Mouse (Mus musculus) lung, adult 18-20 months (tissue): ENCODE measurements around the gene Zfp507.
A peak's percentile ranks its signal among the peaks of the same experiment; 100 is the strongest.

Source experiments
- DNase-seq, 2 experiments: peaks; one replicate each; pipeline ENCODE4 v3.0.0; 2022; ENCODE audit warnings: mixed read lengths in 2 of 2

Zfp507 gene

GRCm38 (mm10) chr7:35774127-35774526 lies 28.7 kb downstream of the Zfp507 start:
- DNase-seq: no peak

- no peak for DNase-seq
These were observed 30.5 kb downstream of the Zfp507 start for GRCm38 (mm10) chr7:35772347-35772746.

GRCm38 (mm10) chr7:35771106-35771505 lies 31.7 kb downstream of the Zfp507 start:
- no peak for DNase-seq

GRCm38 (mm10) chr7:35770122-35770521 lies 32.7 kb downstream of the Zfp507 start:
- no peak for DNase-seq

- no peak for DNase-seq
These were observed 38.3 kb downstream of the Zfp507 start for GRCm38 (mm10) chr7:35764461-35764860.

- no peak for DNase-seq
These were observed 41.0 kb downstream of the Zfp507 start for GRCm38 (mm10) chr7:35761801-35762200.

GRCm38 (mm10) chr7:35759602-35760001 lies 43.2 kb downstream of the Zfp507 start:
- no peak for DNase-seq

GRCm38 (mm10) chr7:35756510-35757440 lies 46.0 kb downstream of the Zfp507 start:
- DNase-seq: no peak

GRCm38 (mm10) chr7:35754886-35755168 lies 48.0 kb downstream of the Zfp507 start:
- DNase-seq: no peak

GRCm38 (mm10) chr7:35754033-35754885 lies 48.5 kb downstream of the Zfp507 start, which contains the start of gene Dpy19l3:
TSS of gene Dpy19l3 (minus strand) at chr7:35754454.
- DNase-seq: peak; percentile 85 to 87

- peak in 1 of 2 experiments; percentile 19 for DNase-seq
These were observed 49.3 kb downstream of the Zfp507 start for GRCm38 (mm10) chr7:35753319-35754032.

GRCm38 (mm10) chr7:35750873-35751272 lies 51.9 kb downstream of the Zfp507 start:
- DNase-seq: no peak

- no peak for DNase-seq
These were observed 55.3 kb downstream of the Zfp507 start for GRCm38 (mm10) chr7:35747397-35747964.

GRCm38 (mm10) chr7:35746686-35747396 lies 56.0 kb downstream of the Zfp507 start:
- DNase-seq: no peak

GRCm38 (mm10) chr7:35745281-35745702 lies 57.5 kb downstream of the Zfp507 start:
- peak in 1 of 2 experiments; percentile 18 for DNase-seq

- no peak for DNase-seq
These were observed 58.0 kb downstream of the Zfp507 start for GRCm38 (mm10) chr7:35744771-35745170.

GRCm38 (mm10) chr7:35742310-35742709 lies 60.5 kb downstream of the Zfp507 start:
- no peak for DNase-seq

GRCm38 (mm10) chr7:35741858-35742257 lies 60.9 kb downstream of the Zfp507 start:
- no peak for DNase-seq

- peak; percentile 27 to 42 for DNase-seq
These were observed 62.1 kb downstream of the Zfp507 start for GRCm38 (mm10) chr7:35740489-35741230.

- no peak for DNase-seq
These were observed 63.9 kb downstream of the Zfp507 start for GRCm38 (mm10) chr7:35738871-35739270.
